Mouse (Mus musculus) bone marrow, adult 2 months (tissue): Measurements from ENCODE around the gene Socs7.

Source experiments
- CTCF ChIP-seq: fragments of 200-500 bp; IDR thresholded peaks from 2 replicates; pipeline ENCODE4 v1.5.1; 2011; ENCODE audit warnings: low read length, control low read depth; ENCODE audit not compliant: control insufficient read depth, insufficient read depth
- POLR2A ChIP-seq: fragments of 200-500 bp; IDR thresholded peaks from 2 replicates; pipeline ENCODE4 v1.6.1; 2011; ENCODE audit warnings: low read depth, mild to moderate bottlenecking, control low read depth, low read length, borderline replicate concordance; ENCODE audit not compliant: control insufficient read depth

DNA sequence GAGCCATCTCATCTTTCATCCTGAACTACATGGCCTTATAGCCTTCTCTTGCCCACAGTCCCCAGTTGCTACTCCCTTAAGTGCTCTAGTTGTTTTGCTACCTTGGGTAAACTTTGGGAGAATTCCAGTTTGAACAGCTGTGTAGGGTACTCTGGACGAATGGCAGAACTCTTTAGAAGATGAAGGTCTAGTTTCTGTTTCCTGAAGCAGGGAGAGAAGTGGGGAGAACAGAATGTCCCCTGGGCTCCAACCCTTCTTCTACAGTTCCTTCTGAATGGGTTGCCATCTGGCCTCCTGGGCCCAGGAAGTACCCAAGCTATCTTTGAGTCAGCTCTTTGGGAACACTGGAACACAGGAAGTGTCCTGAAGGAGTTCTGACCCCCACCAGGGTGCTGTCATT, 28.5 kb upstream of the Socs7 start:
- no peak for TF ChIP-seq POLR2A
- no peak for TF ChIP-seq CTCF
